Mouse (Mus musculus): ENCODE results near the gene Tmem132b. TPM values are rescaled to one million over a fixed set of nuclear protein-coding genes. Genes with fewer than 3 reads are reported as not detected.

Gene Tmem132b
- polyA plus RNA-seq (2017; shearing (Covaris generic)): under 1 TPM in 1 of 2 experiments, not detected in 1; 0.17 TPM

GRCm38 (mm10) chr5:125531634-125532033 lies at the start of gene Tmem132b:
Gene Tmem132b, plus strand, starts transcription at chr5:125531774.

Other genes with a start within 250 kb of the Tmem132b start
- gene Scarb1, start 190.7 kb upstream of the Tmem132b start, polyA plus RNA-seq (2017; shearing (Covaris generic)): 10 to 100 TPM; 12.3 to 19.1 TPM
- 1 to 10 TPM in 1 of 2 experiments, under 1 TPM in 1; 0.88 to 3.8 TPM for gene Gm10382, start 142.5 kb upstream of the Tmem132b start, polyA plus RNA-seq (2017; shearing (Covaris generic))
- gene Ubc, start 141.6 kb upstream of the Tmem132b start, polyA plus RNA-seq (2017; shearing (Covaris generic)): 1,000 to 10,000 TPM in 1 of 2 experiments, 100 to 1,000 TPM in 1; 906 to 1,048 TPM
- gene Dhx37, start 97.7 kb upstream of the Tmem132b start, polyA plus RNA-seq (2017; shearing (Covaris generic)): 10 to 100 TPM; 11.0 to 16.4 TPM
- gene Bri3bp, start 90.2 kb upstream of the Tmem132b start, polyA plus RNA-seq (2017; shearing (Covaris generic)): 10 to 100 TPM; 28.5 to 32.3 TPM
- gene Aacs, start 56.0 kb upstream of the Tmem132b start, polyA plus RNA-seq (2017; shearing (Covaris generic)): 10 to 100 TPM; 23.3 to 33.1 TPM

Measured in activated CD4-positive, CD25-positive, alpha-beta regulatory T cell (primary cell).